Mouse (Mus musculus) forebrain, embryonic 15.5 days (tissue): ENCODE results near the gene Prmt1. TPM values are rescaled to one million over a fixed set of nuclear protein-coding genes. Genes with fewer than 3 reads are reported as not detected.

Experiments
- ATAC-seq: fragments of 200-750 bp; cut with Nextera tagmentation; replicated peaks from 2 replicates; pipeline ENCODE4 v1.8.0; 2017; ENCODE audit warnings: mild to moderate bottlenecking, moderate TSS enrichment, moderate library complexity
- H3K27ac ChIP-seq: fragments of 300-500 bp; sonication (generic); replicated peaks from 2 replicates; pipeline ENCODE4 v1.5.1; 2015; ENCODE audit warnings: mild to moderate bottlenecking, inconsistent platforms
- H3K27me3 ChIP-seq: fragments of 300-500 bp; sonication (generic); 2 replicates; pipeline ENCODE4 v1.6.1; 2015; ENCODE audit warnings: inconsistent platforms
- H3K36me3 ChIP-seq: fragments of 300-500 bp; sonication (generic); 2 replicates; pipeline ENCODE4 v1.6.1; 2015; ENCODE audit warnings: mild to moderate bottlenecking, inconsistent platforms
- H3K4me1 ChIP-seq: fragments of 300-500 bp; sonication (generic); 2 replicates; pipeline ENCODE4 v1.6.1; 2015; ENCODE audit warnings: inconsistent platforms
- H3K4me2 ChIP-seq: fragments of 300-500 bp; sonication (generic); replicated peaks from 2 replicates; pipeline ENCODE4 v1.6.1; 2015; ENCODE audit warnings: mild to moderate bottlenecking, inconsistent platforms
- H3K4me3 ChIP-seq: fragments of 300-500 bp; sonication (generic); 2 replicates; pipeline ENCODE4 v1.5.1; 2015; ENCODE audit warnings: mild to moderate bottlenecking, inconsistent platforms
- H3K9ac ChIP-seq: fragments of 300-500 bp; sonication (generic); replicated peaks from 2 replicates; pipeline ENCODE4 v1.6.1; 2015; ENCODE audit warnings: mild to moderate bottlenecking, inconsistent platforms
- H3K9me3 ChIP-seq: fragments of 300-500 bp; sonication (generic); 2 replicates; pipeline ENCODE4 v1.6.1; 2016; ENCODE audit warnings: inconsistent platforms
- WGBS: fragments of 180-500 bp; shearing (Covaris S2); methylation state at CpG from one replicate; pipeline ENCODE4 v1.1.7; 2015; ENCODE audit warnings: mixed read lengths; 5-methylcytosine and 5-hydroxymethylcytosine counted together
- polyA plus RNA-seq: library from polyadenylated mRNA; unstranded; fragments of >200 nt; fragmentation: Nextera tagmentation; extraction: Ambion mirVana; gene quantifications from 2 replicates; pipeline ENCODE4 v1.2.1, GENCODE M21; 2015

The Prmt1 gene
- polyA plus RNA-seq, 1 experiment from 2014 or later = 703 TPM

DNA sequence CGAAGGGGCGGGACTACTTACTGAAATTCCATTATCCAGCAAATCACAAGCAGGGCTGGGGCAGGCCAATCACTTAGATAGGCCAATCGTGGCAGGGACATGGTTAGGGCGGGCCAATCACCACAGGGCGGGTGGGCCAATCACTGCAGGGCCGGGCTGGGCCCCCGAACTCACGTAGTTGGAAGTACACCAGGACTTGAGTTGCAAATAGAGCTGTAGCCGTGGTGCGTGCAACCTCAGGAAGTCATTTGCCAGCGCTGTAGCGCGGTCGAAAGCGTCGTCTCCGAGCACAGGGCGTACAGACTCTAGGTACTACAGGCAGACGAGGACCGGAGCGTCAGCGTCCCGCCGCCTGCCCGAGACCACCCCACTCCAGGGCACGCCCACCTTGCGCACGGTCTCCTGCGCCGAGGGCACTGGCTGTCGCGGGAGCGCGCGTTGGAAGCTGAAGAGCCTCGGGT is 16.1 kb downstream of the Prmt1 start:
- Histone ChIP-seq H3K4me1 (peaks cover 48% of the 10 kb centered on the region), H3K4me2 (peak overlapping the region; percentile 95), H3K9me3 (no peaks in the 10 kb centered on the region), H3K36me3 (peaks cover 23% of the 10 kb centered on the region), H3K27ac (peak overlapping the region; percentile 90), H3K4me3 (peak overlapping the region; percentile 68), H3K27me3 (no peaks in the 10 kb centered on the region), H3K9ac (peak overlapping the region; percentile 56)
- peak; percentile 96 for ATAC-seq
- WGBS = under 1% methylated on average over 36 of the region's 36 CpGs

DNA sequence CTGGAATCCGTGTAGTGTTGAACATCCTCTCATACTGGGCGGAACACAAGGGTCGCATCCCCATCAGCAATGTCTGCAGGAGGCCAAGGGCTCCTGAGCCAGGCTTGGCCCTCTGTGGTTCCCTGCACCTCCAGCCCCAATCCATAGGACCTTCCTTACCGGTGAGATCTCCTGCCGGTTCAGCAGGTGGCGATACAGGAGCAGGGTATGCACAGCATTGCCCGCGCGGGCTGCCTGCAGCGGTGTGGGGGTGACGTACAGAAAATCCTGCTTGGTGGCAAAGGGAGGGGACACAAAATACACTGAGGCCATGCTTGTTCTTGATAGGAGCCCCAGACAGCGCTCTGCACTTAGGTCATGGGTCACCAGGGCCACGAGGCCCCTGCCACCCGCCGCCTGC is 19.7 kb downstream of the Prmt1 start:
- Histone ChIP-seq H3K9me3 (no peaks in the 10 kb centered on the region), H3K4me1 (peaks cover 19% of the 10 kb centered on the region), H3K27me3 (no peaks in the 10 kb centered on the region), H3K9ac (no peak overlapping the region), H3K4me2 (no peak overlapping the region), H3K4me3 (no peak overlapping the region), H3K36me3 (peaks cover 50% of the 10 kb centered on the region), H3K27ac (no peak overlapping the region)
- ATAC-seq = no peak
- 80% methylated on average over 15 of the region's 15 CpGs for WGBS

DNA sequence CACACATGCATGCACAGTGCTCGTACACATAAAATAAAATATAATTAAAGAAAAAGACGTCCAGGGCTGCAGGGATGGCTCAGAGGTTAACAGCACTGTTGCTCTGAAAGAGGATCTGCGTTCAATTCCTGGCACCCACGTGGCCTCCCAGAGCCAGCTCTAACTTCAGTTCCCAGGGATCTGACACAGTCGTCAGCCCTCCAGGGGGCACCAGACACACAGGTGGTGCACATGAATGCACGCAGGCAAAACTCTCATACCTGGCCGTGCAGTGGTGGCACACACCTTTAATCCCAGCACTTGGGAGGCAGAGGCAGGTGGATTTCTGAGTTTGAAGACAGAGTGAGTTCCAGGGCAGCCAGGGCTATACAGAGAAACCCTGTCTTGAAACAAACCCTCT is 20.4 kb downstream of the Prmt1 start:
- ATAC-seq = no peak
- no peaks in the 10 kb centered on the region for H3K27me3 ChIP-seq
- H3K9me3 ChIP-seq = no peaks in the 10 kb centered on the region
- no peak overlapping the region for H3K9ac ChIP-seq
- peaks cover 57% of the 10 kb centered on the region for H3K36me3 ChIP-seq
- H3K4me2 ChIP-seq = no peak overlapping the region
- no peak overlapping the region for H3K4me3 ChIP-seq
- WGBS = 86% methylated on average over 7 of the region's 7 CpGs
- H3K4me1 ChIP-seq = peaks cover 13% of the 10 kb centered on the region
- no peak overlapping the region for H3K27ac ChIP-seq

DNA sequence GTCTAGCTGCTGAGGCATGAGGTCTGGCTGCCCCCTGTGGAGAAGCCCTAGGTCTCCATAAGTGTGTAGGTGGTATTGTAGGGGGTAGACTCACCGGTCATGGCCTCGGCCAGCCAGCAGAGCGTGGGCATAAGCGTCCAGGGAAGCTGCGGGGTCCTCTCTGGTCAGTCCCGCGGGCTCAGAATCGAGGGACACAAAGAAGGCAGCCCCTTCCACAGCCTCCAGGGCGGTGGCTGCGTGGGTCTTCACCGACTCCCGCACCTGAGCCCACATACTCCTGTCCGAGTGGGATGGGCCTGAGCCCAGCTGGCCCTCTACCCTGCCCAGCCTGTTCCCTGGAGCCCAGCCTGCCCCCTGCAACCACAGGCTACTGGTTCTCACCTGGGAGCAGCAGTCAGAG is 21.4 kb downstream of the Prmt1 start:
- Histone ChIP-seq H3K4me3 (no peak overlapping the region), H3K9ac (no peak overlapping the region), H3K9me3 (no peaks in the 10 kb centered on the region), H3K27ac (no peak overlapping the region), H3K27me3 (no peaks in the 10 kb centered on the region), H3K4me1 (peaks cover 4% of the 10 kb centered on the region; the same call in 1 of the 2 replicates), H3K36me3 (peaks cover 62% of the 10 kb centered on the region), H3K4me2 (no peak overlapping the region)
- ATAC-seq = no peak
- WGBS = 92% methylated on average over 13 of the region's 13 CpGs

DNA sequence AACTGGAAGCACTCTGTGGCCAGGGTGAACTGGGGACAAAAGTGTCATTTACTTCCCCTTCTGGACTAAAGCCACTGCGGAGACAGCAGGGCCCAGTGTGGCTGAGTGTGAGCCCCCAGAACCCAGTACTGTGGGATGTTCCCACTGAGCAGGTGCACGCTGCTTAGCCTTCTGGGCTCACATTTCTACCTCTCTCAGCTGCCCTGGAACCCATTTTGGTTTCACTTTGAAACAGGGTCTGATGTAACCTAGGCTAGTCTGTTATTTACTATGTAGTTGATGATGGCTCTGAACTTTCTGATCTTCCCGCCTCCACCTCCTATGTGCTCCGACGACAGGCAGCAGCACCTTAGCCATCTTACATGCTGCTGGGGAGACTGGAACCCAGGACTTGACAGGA is 23.5 kb downstream of the Prmt1 start:
- WGBS = 88% methylated on average over 5 of the region's 5 CpGs
- no peaks in the 10 kb centered on the region for H3K4me1 ChIP-seq
- ATAC-seq = no peak
- H3K27me3 ChIP-seq = no peaks in the 10 kb centered on the region
- no peak overlapping the region for H3K9ac ChIP-seq
- peaks cover 76% of the 10 kb centered on the region for H3K36me3 ChIP-seq
- H3K9me3 ChIP-seq = no peaks in the 10 kb centered on the region
- H3K4me3 ChIP-seq = no peak overlapping the region
- no peak overlapping the region for H3K27ac ChIP-seq
- no peak overlapping the region for H3K4me2 ChIP-seq

DNA sequence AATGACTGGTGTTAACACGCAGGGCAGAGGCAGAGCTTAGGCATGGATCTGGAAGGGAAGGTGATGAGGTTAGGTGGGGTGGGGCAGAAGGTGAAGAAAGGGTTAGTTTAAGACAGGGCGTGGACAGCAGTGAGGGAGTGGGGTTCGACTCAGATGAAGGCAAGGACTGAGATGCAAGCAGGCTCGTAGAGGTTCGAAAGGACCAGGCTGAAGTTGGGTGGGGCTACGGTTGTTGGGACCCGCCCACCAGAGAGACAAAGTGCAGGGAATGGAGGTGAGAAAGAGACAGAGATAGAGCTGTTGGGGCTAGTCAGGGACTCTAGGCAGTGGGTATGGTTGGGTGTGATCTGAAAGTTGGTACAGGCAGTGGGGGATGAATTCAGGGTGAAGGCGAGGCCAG is 24.0 kb downstream of the Prmt1 start:
- 83% methylated on average over 8 of the region's 8 CpGs for WGBS
- Histone ChIP-seq H3K9me3 (no peaks in the 10 kb centered on the region), H3K9ac (no peak overlapping the region), H3K4me3 (no peak overlapping the region), H3K4me2 (no peak overlapping the region), H3K36me3 (peaks cover 73% of the 10 kb centered on the region), H3K27me3 (no peaks in the 10 kb centered on the region), H3K4me1 (no peaks in the 10 kb centered on the region), H3K27ac (no peak overlapping the region)
- ATAC-seq = no peak

DNA sequence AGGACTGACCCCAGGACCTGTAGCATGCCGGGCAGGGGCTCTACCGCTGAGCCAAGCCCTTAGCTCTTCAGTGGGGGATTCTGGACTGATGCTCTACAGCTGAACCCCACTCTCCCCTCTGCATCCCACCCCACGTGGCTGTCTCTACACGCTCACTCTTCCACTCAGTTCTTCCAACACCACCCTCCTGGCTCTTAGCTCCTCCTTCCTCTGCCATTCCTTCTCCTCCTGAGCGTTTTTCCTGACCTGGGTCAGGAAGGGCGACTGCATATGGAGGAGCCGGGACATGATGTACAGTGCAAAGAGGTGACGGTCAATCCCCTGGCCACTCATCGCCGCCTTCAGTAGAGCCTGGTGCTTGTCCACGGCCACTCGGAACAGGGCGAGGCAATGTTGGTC is 25.9 kb downstream of the Prmt1 start:
- 92% methylated on average over 13 of the region's 13 CpGs for WGBS

DNA sequence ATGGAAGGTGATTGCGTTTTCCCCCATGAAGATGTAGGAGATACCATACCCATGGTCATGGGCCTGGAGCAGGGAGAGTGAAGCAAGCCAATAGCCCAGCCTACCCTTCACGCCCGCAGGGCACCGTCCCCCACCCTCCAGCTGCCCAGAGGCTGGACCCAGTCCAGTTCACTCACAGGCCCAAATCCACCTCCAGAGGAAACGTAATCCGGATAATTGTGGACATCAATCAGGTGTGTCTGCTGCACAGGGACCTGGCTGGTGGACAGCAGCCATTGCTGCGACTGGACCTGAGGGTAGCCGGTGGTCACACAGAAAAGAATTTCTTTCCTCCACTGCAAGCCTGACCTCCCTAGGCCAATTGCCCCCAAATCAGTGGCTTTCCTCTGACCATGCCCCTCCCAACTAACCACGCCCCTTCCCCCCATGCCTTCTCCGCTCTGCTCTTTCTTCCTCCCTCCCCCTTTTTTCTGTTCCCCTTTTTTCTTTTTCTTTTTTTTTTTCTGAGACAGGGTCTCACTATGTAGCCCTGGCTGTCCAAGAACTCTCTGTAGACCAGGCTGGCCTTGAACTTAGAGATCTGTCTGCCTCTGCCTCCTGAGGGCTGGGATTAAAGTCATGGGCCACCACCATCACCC is 26.4 kb downstream of the Prmt1 start:
- H3K27ac ChIP-seq = no peak overlapping the region
- H3K27me3 ChIP-seq = no peaks in the 10 kb centered on the region
- H3K9ac ChIP-seq = no peak overlapping the region
- ATAC-seq = no peak
- no peak overlapping the region for H3K4me2 ChIP-seq
- no peaks in the 10 kb centered on the region for H3K9me3 ChIP-seq
- H3K36me3 ChIP-seq = peaks cover 52% of the 10 kb centered on the region
- H3K4me3 ChIP-seq = no peak overlapping the region
- WGBS = 90% methylated on average over 10 of the region's 10 CpGs
- no peaks in the 10 kb centered on the region for H3K4me1 ChIP-seq

More for the DNA sequence above, 25.9 kb downstream of the Prmt1 start:
- Histone ChIP-seq H3K27ac (no peak overlapping the region), H3K4me1 (no peaks in the 10 kb centered on the region), H3K9ac (no peak overlapping the region), H3K4me2 (no peak overlapping the region), H3K9me3 (no peaks in the 10 kb centered on the region), H3K4me3 (no peak overlapping the region), H3K36me3 (peaks cover 57% of the 10 kb centered on the region), H3K27me3 (no peaks in the 10 kb centered on the region)
- no peak for ATAC-seq

DNA sequence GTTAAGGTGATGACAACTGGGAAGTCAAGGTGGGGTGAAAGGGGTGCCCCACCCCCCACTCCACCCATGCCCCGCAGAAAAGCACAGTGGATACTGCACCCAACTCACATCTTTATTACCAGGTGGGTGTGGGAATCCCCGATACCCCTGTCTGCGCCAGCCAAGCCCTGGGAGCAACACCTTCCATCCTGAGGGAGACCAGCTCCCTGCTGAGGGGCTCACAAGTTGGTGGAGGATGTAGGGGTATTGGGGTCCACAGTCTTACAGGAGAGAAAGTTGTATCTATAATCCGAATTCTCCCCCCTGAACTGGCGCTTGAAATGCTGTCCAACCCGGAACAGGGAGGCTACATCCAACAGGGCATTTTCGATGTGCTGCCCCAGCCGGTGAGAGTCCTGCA is 27.1 kb downstream of the Prmt1 start:
- Histone ChIP-seq H3K27me3 (no peaks in the 10 kb centered on the region), H3K36me3 (peaks cover 46% of the 10 kb centered on the region), H3K9me3 (no peaks in the 10 kb centered on the region), H3K4me3 (no peak overlapping the region), H3K9ac (no peak overlapping the region), H3K4me2 (no peak overlapping the region), H3K27ac (no peak overlapping the region), H3K4me1 (no peaks in the 10 kb centered on the region)
- ATAC-seq = no peak
- WGBS = 93% methylated on average over 8 of the region's 8 CpGs

DNA sequence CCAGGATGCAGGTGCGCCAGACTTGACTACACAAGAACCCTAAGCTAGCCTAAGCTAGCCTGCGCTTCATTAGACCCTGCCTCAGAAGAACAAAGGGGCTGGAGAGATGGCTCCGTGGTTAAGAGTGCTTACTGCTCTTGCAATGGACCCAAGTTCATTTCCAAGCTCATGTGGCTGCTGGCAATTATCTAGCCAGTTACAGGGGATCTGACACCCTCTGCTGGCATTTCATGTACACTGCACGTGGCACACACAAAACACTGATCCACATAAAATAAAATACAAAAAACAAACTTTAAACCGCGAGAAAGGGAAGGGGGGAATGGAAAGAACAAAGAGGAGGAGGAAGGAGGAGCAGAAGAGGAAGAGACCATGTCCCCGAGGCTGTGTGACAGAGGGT is 28.2 kb downstream of the Prmt1 start:
- Histone ChIP-seq H3K4me2 (no peak overlapping the region), H3K27ac (no peak overlapping the region), H3K9me3 (no peaks in the 10 kb centered on the region), H3K9ac (no peak overlapping the region), H3K4me1 (no peaks in the 10 kb centered on the region), H3K27me3 (0 out of 2 replicates have a peak, but pooled peaks cover 4% of the 10 kb centered on the region), H3K4me3 (no peak overlapping the region), H3K36me3 (peaks cover 39% of the 10 kb centered on the region)
- ATAC-seq = no peak
- 55% methylated on average over 7 of the region's 7 CpGs for WGBS

DNA sequence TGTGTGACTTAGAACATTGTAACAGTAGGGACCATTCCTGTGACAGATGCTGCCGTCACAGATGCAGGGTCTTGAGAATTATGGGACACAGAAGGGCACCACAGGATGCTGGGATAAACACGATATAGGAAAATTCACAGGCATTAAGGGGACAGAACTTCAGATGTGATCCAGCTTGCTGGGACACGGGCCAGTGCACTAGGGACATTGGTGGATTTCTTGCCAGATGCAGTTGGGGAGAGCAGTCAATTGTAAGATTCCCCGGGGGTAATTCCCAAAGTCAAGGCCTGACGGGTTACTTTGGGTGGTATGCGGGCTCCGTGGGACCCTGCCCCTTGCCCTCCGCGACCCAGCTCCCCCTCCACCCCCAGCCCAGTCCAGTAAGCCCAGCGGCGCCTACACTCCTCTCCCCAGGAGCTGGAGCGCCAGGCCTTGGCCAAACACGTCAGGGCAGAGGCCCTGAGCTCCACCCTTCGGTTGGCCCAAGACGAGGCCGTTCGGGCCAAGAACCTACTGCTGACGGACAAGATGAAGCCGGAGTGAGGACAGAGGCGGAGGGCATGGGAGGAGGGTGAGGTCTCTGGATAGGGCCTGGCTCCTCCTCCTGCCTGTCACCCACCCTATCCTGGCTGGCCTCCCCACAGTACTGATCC is 29.1 kb downstream of the Prmt1 start:
- Histone ChIP-seq H3K36me3 (peaks cover 33% of the 10 kb centered on the region), H3K4me3 (no peak overlapping the region), H3K9me3 (no peaks in the 10 kb centered on the region), H3K27me3 (peaks cover 9% of the 10 kb centered on the region; the same call in 1 of the 2 replicates), H3K27ac (no peak overlapping the region), H3K4me1 (peaks cover 8% of the 10 kb centered on the region), H3K9ac (no peak overlapping the region), H3K4me2 (no peak overlapping the region)
- WGBS = 74% methylated on average over 20 of the region's 20 CpGs
- ATAC-seq = no peak

DNA sequence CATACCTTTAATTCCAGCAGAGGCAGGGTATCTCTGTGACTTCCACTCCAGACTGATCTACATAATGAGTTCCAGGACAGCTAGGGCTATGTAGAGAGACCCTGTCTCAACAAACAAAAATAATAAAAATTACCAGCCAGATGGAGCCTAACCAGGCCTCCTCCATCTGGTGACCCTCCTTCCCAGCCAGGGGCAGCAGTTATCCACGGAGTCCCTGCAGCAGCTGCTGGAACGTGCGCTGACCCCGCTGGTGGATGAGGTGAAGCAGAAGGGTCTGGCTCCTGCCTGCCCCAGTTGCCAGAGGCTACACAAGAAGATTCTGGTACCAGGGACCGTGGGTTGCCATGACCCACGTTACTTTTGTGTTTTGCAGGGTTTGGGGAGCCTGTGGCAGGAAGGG is 30.1 kb downstream of the Prmt1 start:
- no peaks in the 10 kb centered on the region for H3K9me3 ChIP-seq
- WGBS = 65% methylated on average over 6 of the region's 6 CpGs
- H3K27ac ChIP-seq = no peak overlapping the region
- H3K9ac ChIP-seq = no peak overlapping the region
- H3K36me3 ChIP-seq = peaks cover 23% of the 10 kb centered on the region
- peaks cover 19% of the 10 kb centered on the region for H3K27me3 ChIP-seq
- H3K4me3 ChIP-seq = no peak overlapping the region
- no peak overlapping the region for H3K4me2 ChIP-seq
- no peak for ATAC-seq
- H3K4me1 ChIP-seq = peaks cover 17% of the 10 kb centered on the region

DNA sequence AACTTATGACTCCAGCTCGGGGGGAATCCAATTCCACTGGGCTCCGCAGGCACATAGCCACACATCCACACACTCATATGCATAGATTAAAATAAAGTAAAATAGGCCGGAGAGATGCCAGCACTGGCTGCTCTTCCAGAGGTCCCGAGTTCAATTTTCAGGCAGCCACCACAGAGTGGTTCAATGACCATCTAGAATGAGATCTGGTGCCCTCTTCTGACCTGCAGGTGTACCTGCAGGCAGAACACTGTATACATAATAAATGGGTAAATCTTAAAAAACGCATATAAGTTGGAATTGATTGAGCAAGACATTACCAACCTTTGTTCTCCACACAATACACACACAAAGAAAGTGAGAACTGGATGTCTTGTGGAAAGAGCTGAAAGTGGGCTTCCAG is 30.7 kb downstream of the Prmt1 start:
- WGBS = 50% methylated on average over 5 of the region's 5 CpGs
- H3K36me3 ChIP-seq = peaks cover 17% of the 10 kb centered on the region
- no peak for ATAC-seq

More for the DNA sequence above, 30.7 kb downstream of the Prmt1 start:
- Histone ChIP-seq H3K27ac (no peak overlapping the region), H3K27me3 (peaks cover 25% of the 10 kb centered on the region), H3K4me1 (peaks cover 17% of the 10 kb centered on the region), H3K9me3 (no peaks in the 10 kb centered on the region), H3K9ac (no peak overlapping the region), H3K4me3 (no peak overlapping the region), H3K4me2 (no peak overlapping the region)
